Mouse (Mus musculus): ENCODE data around the gene Cass4. TPM values are rescaled to one million over a fixed set of nuclear protein-coding genes. Genes with fewer than 3 reads are reported as not detected.

The Cass4 gene
- polyA plus RNA-seq (2012; rRNA removed), result 0.40 TPM in 2 replicates

GRCm38 (mm10) chr2:172393391-172394051 is at the start of gene Cass4:
Gene Cass4, plus strand, starts transcription at chr2:172393794.

DNA sequence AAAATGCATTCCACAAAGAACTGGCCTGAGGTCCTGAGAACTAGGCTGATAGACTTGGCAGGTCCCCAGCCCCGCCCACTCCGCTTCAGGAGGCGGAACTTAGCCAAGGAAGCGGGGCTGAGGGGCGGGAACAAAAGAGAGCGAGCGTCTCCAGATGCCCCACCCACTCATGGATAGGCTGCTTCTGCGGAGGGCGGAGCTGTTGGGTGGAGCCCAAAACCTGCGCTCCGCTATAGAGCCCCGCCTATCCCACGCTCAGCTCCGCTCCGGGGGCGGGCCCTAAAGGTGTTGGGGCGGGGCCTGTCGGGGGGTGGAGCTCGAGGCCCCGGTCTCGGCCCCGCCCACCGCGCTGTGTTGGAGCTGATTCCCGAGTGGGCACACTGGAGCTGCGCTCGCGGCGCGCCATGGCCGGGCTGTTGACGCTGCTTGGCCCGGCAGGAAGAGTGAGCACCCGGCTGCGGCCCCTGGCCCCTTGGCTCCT is 48.3 kb upstream of the Cass4 start, which contains the start of gene Fam210b:
Gene Fam210b, plus strand, starts transcription at position 308 of the 481 bp plus-strand sequence.

DNA sequence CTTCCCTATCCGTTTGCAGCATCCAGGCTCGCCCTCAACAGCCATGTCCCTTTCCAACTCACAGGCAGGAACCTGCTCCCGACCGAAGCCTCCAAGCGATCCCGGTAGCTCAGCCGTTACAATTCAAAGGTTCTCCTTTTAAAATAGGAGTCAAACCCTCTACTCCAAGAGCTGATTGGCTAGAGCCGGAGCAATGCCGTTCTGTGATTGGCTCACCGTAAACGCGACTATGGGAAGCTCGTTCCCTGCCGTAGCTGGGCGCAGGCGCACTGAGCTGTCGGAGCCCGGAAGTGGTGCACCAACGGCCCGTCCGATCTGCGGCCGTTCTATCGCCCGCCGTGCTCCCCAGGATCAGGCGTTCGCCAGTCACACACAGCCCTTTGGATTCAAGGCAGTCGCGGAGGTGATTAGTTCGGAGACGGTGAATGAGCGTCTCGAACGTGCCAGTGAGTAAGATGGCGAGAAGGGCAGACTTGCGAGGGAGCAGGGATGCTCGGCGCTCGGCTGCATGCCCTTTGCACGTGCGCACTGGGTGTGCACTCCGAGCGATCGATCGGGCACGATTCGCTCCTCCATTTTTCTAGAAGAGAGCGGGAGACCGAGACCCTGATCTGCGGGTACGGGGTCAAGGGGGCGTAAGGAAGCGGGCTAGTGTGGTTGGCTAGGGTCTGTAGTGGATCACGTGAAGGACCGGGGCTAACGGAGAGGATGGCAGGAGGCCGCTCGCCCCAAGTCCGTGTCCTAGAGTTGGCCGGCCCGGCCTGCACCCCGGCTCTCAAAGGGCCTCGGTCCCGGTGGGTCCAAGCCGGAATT is 23.0 kb upstream of the Cass4 start, which contains the start of the genes Aurka and Cstf1:
Gene Aurka, minus strand, starts transcription at position 125 of the 813 bp plus-strand sequence.
Gene Cstf1, plus strand, starts transcription at position 271 of the 813 bp plus-strand sequence.

GRCm38 (mm10) chr2:172439843-172440639 is 46.4 kb downstream of the Cass4 start, which contains the start of gene Rtf2:
Gene Rtf2, plus strand, starts transcription at chr2:172440556.

GRCm38 (mm10) chr2:172458496-172458895 is 64.9 kb downstream of the Cass4 start, which contains the start of gene Gcnt7:
Gene Gcnt7, minus strand, starts transcription at chr2:172458596.

GRCm38 (mm10) chr2:172472318-172472717 is 78.7 kb downstream of the Cass4 start, which contains the start of gene Fam209:
Gene Fam209, plus strand, starts transcription at chr2:172472520.

Other genes starting within 250 kb of the Cass4 start
- gene Mc3r, start 145.3 kb upstream of the Cass4 start, polyA plus RNA-seq (2012; rRNA removed), result not detected in 2 replicates
- 49.8 and 64.5 TPM in 2 replicates for gene Fam210b, start 48.2 kb upstream of the Cass4 start, polyA plus RNA-seq (2012; rRNA removed)
- gene Aurka, start 23.3 kb upstream of the Cass4 start, polyA plus RNA-seq (2012; rRNA removed), result 62.5 and 69.6 TPM in 2 replicates
- gene Cstf1, start 23.1 kb upstream of the Cass4 start, polyA plus RNA-seq (2012; rRNA removed), result 21.8 and 25.5 TPM in 2 replicates
- 20.2 and 24.2 TPM in 2 replicates for gene Rtf2, start 46.8 kb downstream of the Cass4 start, polyA plus RNA-seq (2012; rRNA removed)
- gene Gcnt7, start 64.8 kb downstream of the Cass4 start, polyA plus RNA-seq (2012; rRNA removed), result not detected in 2 replicates
- gene Fam209, start 78.7 kb downstream of the Cass4 start, polyA plus RNA-seq (2012; rRNA removed), result 0.17 TPM in 1 of 2 replicates, not detected in the other
- 0.01 and 0.03 TPM in 2 replicates for gene Tfap2c, start 155.8 kb downstream of the Cass4 start, polyA plus RNA-seq (2012; rRNA removed)

All from liver, embryonic 14 days (tissue).